Mouse (Mus musculus): ENCODE data around the gene Bfsp2. TPM values are rescaled to one million over a fixed set of nuclear protein-coding genes. Genes with fewer than 3 reads are reported as not detected.

Bfsp2 gene
- polyA plus RNA-seq, 1 experiment: 8.3 TPM

DNA sequence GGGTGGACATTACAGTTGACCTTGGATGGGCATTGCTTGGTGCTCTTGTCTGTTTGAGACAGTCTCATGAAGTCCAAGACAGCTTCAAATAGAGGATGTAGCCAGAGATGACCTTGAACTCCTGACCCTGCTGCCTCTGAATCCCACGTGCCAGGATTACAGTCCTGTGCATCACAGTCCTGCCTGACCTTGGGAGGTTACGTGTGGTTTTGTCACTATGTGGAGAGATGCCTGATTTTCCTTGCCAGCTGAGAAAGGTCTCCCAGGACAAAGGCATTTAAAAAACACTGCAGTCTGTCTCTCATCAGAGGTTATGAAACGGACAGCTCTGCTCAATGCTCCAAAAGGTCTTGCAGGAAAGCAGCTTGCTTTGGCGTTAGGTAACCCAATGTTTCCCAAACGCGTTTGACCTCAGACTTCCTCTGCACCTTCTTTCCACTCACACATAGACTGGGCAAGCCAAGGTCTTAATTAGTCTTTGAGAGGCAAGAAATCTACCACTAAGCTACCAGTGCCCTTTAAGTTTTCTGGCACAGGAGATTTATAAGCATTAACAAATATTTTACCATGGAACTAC lies 88.3 kb downstream of the Bfsp2 start:
- no peak overlapping the region for H3K4me3 ChIP-seq (ENCODE audit: insufficient read depth, low read length)
- no peak for TF ChIP-seq CTCF (IDR thresholded peaks at IDR 0.05; ENCODE audit: extremely low read depth, insufficient read depth, low read length)
- no peak for TF ChIP-seq POLR2A (IDR thresholded peaks at IDR 0.05; ENCODE audit: extremely low read depth, insufficient read depth, low read length)
- no peaks in the 10 kb centered on the region for H3K4me1 ChIP-seq (ENCODE audit: control insufficient read depth, insufficient read depth, low read length)
- no peak overlapping the region for H3K27ac ChIP-seq (ENCODE audit: insufficient read depth, low read length)

GRCm38 (mm10) chr9:103389261-103389660 lies 91.0 kb downstream of the Bfsp2 start:
- H3K4me3 ChIP-seq (ENCODE audit: insufficient read depth, low read length): no peak overlapping the region
- no peak for TF ChIP-seq POLR2A (IDR thresholded peaks at IDR 0.05; ENCODE audit: extremely low read depth, insufficient read depth, low read length)
- no peak for TF ChIP-seq CTCF (IDR thresholded peaks at IDR 0.05; ENCODE audit: extremely low read depth, insufficient read depth, low read length)
- H3K4me1 ChIP-seq (ENCODE audit: control insufficient read depth, insufficient read depth, low read length): no peaks in the 10 kb centered on the region
- no peak overlapping the region for H3K27ac ChIP-seq (ENCODE audit: insufficient read depth, low read length)

- Histone ChIP-seq H3K4me3 (ENCODE audit: insufficient read depth, low read length) (no peak overlapping the region), H3K27ac (ENCODE audit: insufficient read depth, low read length) (no peak overlapping the region), H3K4me1 (ENCODE audit: control insufficient read depth, insufficient read depth, low read length) (no peaks in the 10 kb centered on the region)
- TF ChIP-seq POLR2A (IDR thresholded peaks at IDR 0.05; ENCODE audit: extremely low read depth, insufficient read depth, low read length) (no peak), CTCF (IDR thresholded peaks at IDR 0.05; ENCODE audit: extremely low read depth, insufficient read depth, low read length) (no peak)
Measured at GRCm38 (mm10) chr9:103387011-103387653, 93.1 kb downstream of the Bfsp2 start.

DNA sequence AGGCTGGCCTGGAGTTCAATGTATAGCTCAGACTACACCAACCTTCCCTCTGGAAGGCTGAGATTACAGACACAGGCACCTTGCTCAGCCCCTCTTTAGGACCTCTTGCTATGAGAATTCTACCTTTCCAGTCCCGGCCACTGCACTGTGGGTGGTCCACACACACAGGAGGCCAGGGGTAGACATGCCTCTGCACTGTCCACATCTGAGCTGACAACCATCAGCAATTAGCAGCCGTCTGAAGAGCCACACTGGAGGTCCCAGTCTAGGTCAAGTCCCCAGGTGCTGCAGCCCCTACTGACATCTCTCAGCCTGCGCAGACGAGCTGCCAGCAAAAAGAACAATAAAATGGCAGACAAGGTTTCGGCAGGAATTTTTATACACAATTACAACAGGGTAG lies 93.6 kb downstream of the Bfsp2 start:
- no peak overlapping the region for H3K27ac ChIP-seq (ENCODE audit: insufficient read depth, low read length)
- no peak overlapping the region for H3K4me3 ChIP-seq (ENCODE audit: insufficient read depth, low read length)
- TF ChIP-seq CTCF (IDR thresholded peaks at IDR 0.05; ENCODE audit: extremely low read depth, insufficient read depth, low read length) (no peak), POLR2A (IDR thresholded peaks at IDR 0.05; ENCODE audit: extremely low read depth, insufficient read depth, low read length) (no peak)
- no peaks in the 10 kb centered on the region for H3K4me1 ChIP-seq (ENCODE audit: control insufficient read depth, insufficient read depth, low read length)

GRCm38 (mm10) chr9:103385600-103385999 lies 94.6 kb downstream of the Bfsp2 start:
- H3K4me3 ChIP-seq (ENCODE audit: insufficient read depth, low read length): no peak overlapping the region
- no peak overlapping the region for H3K27ac ChIP-seq (ENCODE audit: insufficient read depth, low read length)
- TF ChIP-seq CTCF (IDR thresholded peaks at IDR 0.05; ENCODE audit: extremely low read depth, insufficient read depth, low read length) (no peak), POLR2A (IDR thresholded peaks at IDR 0.05; ENCODE audit: extremely low read depth, insufficient read depth, low read length) (no peak)
- no peaks in the 10 kb centered on the region for H3K4me1 ChIP-seq (ENCODE audit: control insufficient read depth, insufficient read depth, low read length)

- no peaks in the 10 kb centered on the region for H3K4me1 ChIP-seq (ENCODE audit: control insufficient read depth, insufficient read depth, low read length)
- TF ChIP-seq CTCF (IDR thresholded peaks at IDR 0.05; ENCODE audit: extremely low read depth, insufficient read depth, low read length): no peak
- no peak for TF ChIP-seq POLR2A (IDR thresholded peaks at IDR 0.05; ENCODE audit: extremely low read depth, insufficient read depth, low read length)
- no peak overlapping the region for H3K27ac ChIP-seq (ENCODE audit: insufficient read depth, low read length)
- H3K4me3 ChIP-seq (ENCODE audit: insufficient read depth, low read length): no peak overlapping the region
Measured at GRCm38 (mm10) chr9:103384141-103384796, 96.0 kb downstream of the Bfsp2 start.

DNA sequence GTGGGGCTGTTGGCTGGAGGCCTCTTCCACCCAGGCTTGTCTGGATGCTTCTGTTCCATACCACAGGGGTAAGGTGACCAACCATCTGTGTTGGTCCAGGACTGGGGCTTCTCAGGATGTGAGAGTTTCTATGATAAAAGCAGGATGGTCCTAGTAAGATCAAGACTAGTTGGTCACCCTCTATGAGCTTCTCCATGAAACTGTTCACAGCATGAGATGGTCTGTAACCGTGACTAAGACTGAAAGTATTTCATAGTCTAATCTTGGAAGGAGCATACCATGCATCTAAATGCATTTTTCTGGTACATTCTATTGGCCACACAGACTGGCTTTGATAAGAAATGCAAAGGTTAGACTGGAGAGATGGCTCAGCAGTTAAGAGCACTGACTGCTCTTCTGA lies 96.6 kb downstream of the Bfsp2 start:
- no peak for TF ChIP-seq POLR2A (IDR thresholded peaks at IDR 0.05; ENCODE audit: extremely low read depth, insufficient read depth, low read length)
- TF ChIP-seq CTCF (IDR thresholded peaks at IDR 0.05; ENCODE audit: extremely low read depth, insufficient read depth, low read length): no peak
- H3K4me3 ChIP-seq (ENCODE audit: insufficient read depth, low read length): no peak overlapping the region
- H3K27ac ChIP-seq (ENCODE audit: insufficient read depth, low read length): no peak overlapping the region
- no peaks in the 10 kb centered on the region for H3K4me1 ChIP-seq (ENCODE audit: control insufficient read depth, insufficient read depth, low read length)

- Histone ChIP-seq H3K4me3 (ENCODE audit: insufficient read depth, low read length) (no peak overlapping the region), H3K4me1 (ENCODE audit: control insufficient read depth, insufficient read depth, low read length) (no peaks in the 10 kb centered on the region), H3K27ac (ENCODE audit: insufficient read depth, low read length) (no peak overlapping the region)
- no peak for TF ChIP-seq CTCF (IDR thresholded peaks at IDR 0.05; ENCODE audit: extremely low read depth, insufficient read depth, low read length)
- TF ChIP-seq POLR2A (IDR thresholded peaks at IDR 0.05; ENCODE audit: extremely low read depth, insufficient read depth, low read length): no peak
Measured at GRCm38 (mm10) chr9:103382989-103383388, 97.2 kb downstream of the Bfsp2 start.

DNA sequence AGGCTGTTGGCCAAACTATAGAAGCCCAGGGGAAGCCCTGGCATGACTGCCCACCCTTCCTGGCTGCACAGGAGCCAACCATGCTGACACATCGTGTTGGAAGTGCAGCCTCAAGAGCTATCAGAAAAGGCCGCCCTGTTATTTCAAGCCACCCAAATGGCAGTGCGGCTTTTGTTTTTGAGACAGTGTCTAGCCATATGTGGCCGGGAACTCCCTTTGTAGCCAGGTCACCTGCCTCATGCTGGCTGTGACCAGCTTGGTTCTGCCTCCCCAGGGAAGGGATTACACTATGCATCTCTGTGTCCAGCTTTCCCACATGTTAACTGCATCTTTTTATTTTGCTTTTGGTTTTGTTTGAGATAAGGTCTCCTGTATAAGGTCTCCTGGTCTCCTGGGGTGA lies 99.7 kb downstream of the Bfsp2 start:
- Histone ChIP-seq H3K27ac (ENCODE audit: insufficient read depth, low read length) (no peak overlapping the region), H3K4me1 (ENCODE audit: control insufficient read depth, insufficient read depth, low read length) (no peaks in the 10 kb centered on the region), H3K4me3 (ENCODE audit: insufficient read depth, low read length) (no peak overlapping the region)
- no peak for TF ChIP-seq CTCF (IDR thresholded peaks at IDR 0.05; ENCODE audit: extremely low read depth, insufficient read depth, low read length)
- no peak for TF ChIP-seq POLR2A (IDR thresholded peaks at IDR 0.05; ENCODE audit: extremely low read depth, insufficient read depth, low read length)

GRCm38 (mm10) chr9:103379199-103379598 lies 101.0 kb downstream of the Bfsp2 start:
- no peak overlapping the region for H3K4me3 ChIP-seq (ENCODE audit: insufficient read depth, low read length)
- TF ChIP-seq CTCF (IDR thresholded peaks at IDR 0.05; ENCODE audit: extremely low read depth, insufficient read depth, low read length) (no peak), POLR2A (IDR thresholded peaks at IDR 0.05; ENCODE audit: extremely low read depth, insufficient read depth, low read length) (no peak)
- H3K27ac ChIP-seq (ENCODE audit: insufficient read depth, low read length): no peak overlapping the region

More at GRCm38 (mm10) chr9:103379199-103379598, 101.0 kb downstream of the Bfsp2 start:
- H3K4me1 ChIP-seq (ENCODE audit: control insufficient read depth, insufficient read depth, low read length): no peaks in the 10 kb centered on the region
